Mouse (Mus musculus) megakaryocyte progenitor cell, adult 5-6 weeks (primary cell): ENCODE results near the gene Rgs16. TPM values are rescaled to one million over a fixed set of nuclear protein-coding genes. Genes with fewer than 3 reads are reported as not detected.
"Not testable (repeated sequence)": the region's sequence is repeated elsewhere in the genome, so short reads cannot be mapped to it uniquely, and the experiment has no call there.

Experiments used
- ATAC-seq: replicated peaks from 2 replicates; pipeline ENCODE4 v1.8.0; 2016; ENCODE audit warnings: mild to moderate bottlenecking, moderate TSS enrichment, inconsistent platforms; ENCODE audit not compliant: poor library complexity
- total RNA-seq, 2 experiments: library from RNA; stranded (forward) in 1 of 2; stranded (reverse) in 1 of 2; fragments of 157-497, 149-512 nt in 1 of 2; fragments of 200-1000 nt in 1 of 2; gene quantifications; 2 replicates each; pipeline versions ENCODE4 v1.2.3 to v1.2.4; 2015 to 2017

Rgs16 gene
- total RNA-seq, 2 experiments from 2014 or later, result not detected

DNA sequence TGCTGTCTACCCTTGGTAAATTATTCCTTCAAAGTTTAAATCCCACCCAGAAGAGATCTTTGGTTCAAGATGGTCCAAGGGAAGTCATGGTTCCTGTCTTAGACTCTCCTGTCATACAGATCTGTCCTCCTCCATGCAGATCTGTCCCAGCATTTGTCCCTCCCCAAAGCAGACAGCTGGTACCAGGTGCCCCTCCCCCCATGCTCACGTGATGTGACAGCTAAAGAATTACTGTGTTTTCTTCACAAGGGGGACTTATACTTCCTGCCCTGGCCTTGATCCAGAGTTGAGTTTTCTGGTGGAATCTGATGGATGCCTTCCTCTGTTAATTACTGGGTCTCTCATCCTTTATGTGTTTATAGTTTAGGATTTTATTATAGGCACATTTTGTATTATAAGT lies 8.4 kb downstream of the Rgs16 start:
- ATAC-seq, result peak; percentile 25

- ATAC-seq, result peak; percentile 49
Observed at GRCm38 (mm10) chr1:153749211-153749801, 9.2 kb downstream of the Rgs16 start, which contains the start of gene Rnasel. TSS of gene Rnasel (plus strand) at chr1:153749426.

DNA sequence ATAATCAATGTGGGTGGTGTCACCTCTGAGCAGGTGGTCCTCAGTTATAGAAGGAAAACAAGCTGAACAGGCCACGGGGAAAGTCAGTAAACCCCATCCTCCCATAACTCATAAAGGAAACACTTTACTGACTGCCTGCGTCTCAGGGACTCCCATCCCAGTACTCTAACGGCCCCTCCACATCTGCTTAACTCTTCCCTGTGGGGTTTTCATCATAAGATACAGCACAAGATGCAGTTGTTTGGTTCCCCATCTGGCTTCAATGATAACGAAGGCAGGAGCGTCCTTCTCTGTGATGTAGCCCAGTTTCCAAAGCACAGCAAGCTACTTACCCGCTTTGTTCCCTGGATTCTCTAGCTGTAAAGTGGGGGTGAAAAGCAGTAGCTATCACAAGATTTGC lies 9.9 kb downstream of the Rgs16 start:
- ATAC-seq, result peak; percentile 22

GRCm38 (mm10) chr1:153751763-153752301 lies 11.7 kb downstream of the Rgs16 start:
- ATAC-seq, result peak; percentile 56

DNA sequence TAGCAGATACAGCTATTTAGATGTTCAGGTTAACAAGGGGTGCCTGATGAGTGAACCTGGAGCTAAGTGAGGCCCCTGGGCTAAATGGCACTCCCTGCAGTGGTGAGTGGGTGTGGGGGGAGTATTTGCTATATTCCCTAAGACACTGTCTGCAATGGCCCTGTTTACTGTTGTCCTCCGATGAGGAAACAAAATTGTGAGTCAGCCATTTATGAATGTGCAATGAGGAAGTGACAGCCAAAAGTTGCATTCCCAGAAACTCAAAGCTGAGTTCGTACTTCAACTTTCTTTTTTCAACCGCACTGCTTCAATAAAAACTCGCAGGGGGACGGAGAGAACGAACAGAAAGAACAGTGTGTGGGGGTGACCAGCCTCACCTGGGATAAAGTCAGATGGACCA lies 12.4 kb downstream of the Rgs16 start:
- peak; percentile 10; the same call in 1 of the 2 replicates for ATAC-seq

DNA sequence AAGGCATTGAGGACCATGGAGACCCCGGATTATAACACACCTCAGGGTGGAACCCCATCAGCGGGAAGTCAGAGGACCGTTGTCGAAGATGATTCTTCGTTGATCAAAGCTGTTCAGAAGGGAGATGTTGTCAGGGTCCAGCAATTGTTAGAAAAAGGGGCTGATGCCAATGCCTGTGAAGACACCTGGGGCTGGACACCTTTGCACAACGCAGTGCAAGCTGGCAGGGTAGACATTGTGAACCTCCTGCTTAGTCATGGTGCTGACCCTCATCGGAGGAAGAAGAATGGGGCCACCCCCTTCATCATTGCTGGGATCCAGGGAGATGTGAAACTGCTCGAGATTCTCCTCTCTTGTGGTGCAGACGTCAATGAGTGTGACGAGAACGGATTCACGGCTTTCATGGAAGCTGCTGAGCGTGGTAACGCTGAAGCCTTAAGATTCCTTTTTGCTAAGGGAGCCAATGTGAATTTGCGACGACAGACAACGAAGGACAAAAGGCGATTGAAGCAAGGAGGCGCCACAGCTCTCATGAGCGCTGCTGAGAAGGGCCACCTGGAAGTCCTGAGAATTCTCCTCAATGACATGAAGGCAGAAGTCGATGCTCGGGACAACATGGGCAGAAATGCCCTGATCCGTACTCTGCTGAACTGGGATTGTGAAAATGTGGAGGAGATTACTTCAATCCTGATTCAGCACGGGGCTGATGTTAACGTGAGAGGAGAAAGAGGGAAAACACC lies 13.7 kb downstream of the Rgs16 start:
- ATAC-seq, result no peak

DNA sequence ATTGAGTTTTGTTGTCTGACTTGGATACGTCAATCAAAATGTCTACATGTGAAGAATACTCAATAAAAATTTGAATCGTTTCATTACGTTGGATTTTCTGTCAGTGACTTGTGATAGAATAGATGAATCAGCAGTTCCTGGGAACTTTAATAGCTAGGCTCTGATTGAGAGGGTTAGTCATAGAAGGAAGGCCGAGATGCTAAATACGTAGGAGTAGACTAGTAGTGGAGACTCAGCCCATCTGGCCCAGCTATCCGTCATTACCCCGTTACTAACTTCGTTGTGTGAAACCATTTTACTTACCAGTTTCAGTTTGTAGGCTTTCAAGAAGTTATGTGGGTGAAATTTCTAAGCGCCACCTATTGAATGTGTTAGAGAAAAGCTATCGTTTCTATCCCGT lies 24.0 kb downstream of the Rgs16 start:
- no peak for ATAC-seq

- ATAC-seq, result no peak
Observed at GRCm38 (mm10) chr1:153766298-153766697, 26.1 kb downstream of the Rgs16 start.

DNA sequence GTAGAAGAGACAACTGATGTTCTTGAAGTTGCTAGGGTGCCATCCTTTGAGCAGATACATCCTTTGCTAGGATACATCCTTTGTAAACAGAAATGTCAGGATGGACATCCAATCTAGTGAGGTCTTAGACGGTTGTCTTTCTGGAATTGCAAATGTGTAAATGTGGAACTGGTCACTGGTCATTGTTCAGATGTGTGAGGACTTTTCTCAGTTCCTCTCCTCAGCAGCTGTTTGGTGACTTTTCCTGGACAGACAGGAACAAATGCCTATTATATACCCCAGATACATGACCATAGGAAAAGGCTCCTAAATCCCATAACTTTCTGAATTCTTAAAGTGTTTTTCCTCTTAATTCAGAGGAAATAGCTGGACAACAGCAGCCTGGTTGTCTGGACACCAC lies 27.1 kb downstream of the Rgs16 start:
- ATAC-seq, result no peak

- ATAC-seq, result peak; percentile 61
Observed at GRCm38 (mm10) chr1:153768465-153768864, 28.3 kb downstream of the Rgs16 start.

DNA sequence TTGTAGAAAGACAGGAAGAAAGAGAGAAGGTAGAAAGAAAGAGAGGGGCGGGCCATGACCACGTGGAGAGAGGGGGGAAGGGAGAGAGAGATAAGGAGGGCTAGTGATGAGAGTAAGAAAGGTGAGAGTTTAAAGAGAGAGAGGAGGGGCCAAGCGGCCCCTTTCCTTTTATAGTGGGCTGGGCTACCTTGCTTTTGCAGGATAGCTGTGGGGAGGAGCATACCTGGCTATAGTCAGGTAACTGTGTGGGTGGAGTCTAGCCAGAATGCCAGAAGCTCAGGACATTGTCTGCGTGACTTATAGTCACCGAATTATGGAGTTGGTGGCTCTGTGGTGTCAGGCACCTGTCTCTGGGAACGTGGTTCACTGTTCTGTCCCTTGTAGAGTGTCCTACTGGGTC lies 29.4 kb downstream of the Rgs16 start:
- not testable (repeated sequence) for ATAC-seq

- no peak for ATAC-seq
Observed at GRCm38 (mm10) chr1:153769998-153770775, 30.0 kb downstream of the Rgs16 start.

- ATAC-seq, result no peak
Observed at GRCm38 (mm10) chr1:153770776-153771167, 30.6 kb downstream of the Rgs16 start.

DNA sequence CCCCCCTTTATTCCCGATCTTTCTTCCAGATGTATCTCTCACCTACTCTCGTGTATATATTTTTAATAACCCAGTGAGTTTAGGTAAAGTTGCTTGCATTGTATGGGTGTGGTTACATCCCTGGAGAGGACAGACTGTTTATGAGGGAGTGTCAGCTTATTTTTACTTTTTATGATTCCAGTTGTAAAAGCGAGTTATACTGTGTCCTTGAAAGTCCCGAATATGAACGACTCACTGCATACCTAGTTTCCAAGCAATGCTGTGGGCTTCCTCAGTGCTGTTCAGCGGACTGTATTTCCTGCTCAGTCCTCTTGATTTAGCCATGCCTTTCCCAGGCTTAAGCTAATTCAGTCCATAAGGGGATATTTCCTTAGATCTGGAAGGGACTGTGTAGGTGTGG lies 35.0 kb downstream of the Rgs16 start:
- no peak for ATAC-seq

GRCm38 (mm10) chr1:153776257-153776656 lies 36.1 kb downstream of the Rgs16 start:
- ATAC-seq, result no peak

DNA sequence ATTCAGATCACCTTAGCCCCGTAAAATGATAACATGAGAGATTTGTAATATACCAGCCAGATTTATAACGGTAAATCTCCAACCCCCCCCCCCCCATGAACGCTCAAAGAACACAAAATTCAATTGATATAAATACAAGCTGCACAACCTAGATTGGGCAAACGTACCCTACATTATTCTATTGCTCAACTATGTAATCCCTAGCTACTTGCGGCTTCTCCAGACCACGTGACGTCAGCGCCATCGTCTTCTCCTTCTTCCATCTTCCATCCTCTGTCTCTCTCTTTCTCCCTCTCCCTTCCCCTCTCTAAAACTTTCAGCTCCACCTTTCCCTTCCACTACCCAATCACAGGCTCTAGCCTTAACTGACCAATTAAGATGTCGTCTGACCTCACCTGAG lies 38.1 kb downstream of the Rgs16 start:
- ATAC-seq, result peak; percentile 52

DNA sequence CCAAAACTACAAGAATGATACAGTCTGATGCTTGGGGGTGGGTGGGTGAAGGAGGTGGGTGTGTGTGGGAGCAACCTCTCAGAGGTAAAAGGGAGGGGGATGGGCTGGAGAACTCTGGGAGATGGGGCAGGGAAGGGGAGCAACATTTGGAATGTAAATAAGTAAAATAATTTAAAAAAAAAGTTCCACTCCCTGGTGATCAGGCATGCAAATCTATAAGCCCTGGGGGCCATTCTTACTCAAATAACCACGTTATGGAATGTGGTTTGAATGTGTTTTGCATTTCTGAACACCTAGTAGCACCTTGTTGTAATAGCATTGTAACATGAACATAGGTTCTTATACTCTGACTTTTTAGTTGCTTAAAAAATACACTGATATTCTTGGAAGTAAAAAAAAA lies 43.2 kb downstream of the Rgs16 start:
- no peak for ATAC-seq

DNA sequence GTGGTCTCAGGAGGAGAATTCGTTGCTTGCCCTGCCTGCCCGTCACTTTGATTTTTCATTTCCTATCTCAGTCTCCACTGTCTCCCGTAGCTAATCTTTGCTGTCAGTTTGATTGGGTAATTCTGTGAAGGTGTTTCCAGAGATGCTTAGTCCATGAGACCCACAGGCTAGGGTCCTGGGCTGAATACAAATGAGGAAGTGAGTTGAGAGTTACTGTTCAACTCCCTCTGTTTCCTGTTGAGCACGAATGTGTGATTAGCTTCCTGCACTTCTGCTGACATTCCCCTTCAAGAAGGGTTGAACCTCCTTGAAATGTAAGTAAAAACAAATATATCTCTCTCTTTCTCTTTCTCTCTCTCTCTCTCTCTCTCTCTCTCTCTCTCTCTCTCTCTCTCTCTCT lies 45.5 kb downstream of the Rgs16 start:
- peak; percentile 96 for ATAC-seq

- ATAC-seq, result peak; percentile 73
Observed at GRCm38 (mm10) chr1:153790708-153791107, 50.6 kb downstream of the Rgs16 start.

DNA sequence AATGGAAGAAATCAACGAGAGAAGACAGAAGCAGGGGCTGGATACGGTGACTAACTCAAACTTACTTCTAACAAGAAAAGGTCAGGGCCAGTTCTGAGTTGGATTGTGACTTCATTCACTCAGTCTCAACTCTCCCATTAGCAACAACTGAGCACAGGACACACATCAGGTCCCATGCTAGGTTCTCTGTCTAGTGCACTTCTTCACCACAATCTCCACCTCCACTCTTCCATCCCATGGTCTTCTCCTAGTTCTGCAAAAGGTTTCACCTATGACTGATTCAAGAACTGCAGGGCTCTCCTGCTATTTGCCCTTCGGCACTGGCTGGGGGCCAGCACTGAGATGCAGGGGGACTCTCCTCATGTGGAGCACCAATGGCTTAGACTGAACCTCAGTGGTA lies 54.1 kb downstream of the Rgs16 start:
- ATAC-seq, result no peak
